Mouse (Mus musculus) adrenal gland, adult 2 months (tissue): ENCODE data around the gene Fut8. TPM values are rescaled to one million over a fixed set of nuclear protein-coding genes. Genes with fewer than 3 reads are reported as not detected.

Experiments used
- DNase-seq: peaks from one replicate; pipeline ENCODE4 v3.0.0; 2021
- polyA plus RNA-seq: library from polyadenylated mRNA; depleted of rRNA; stranded (reverse); fragments of >200 nt; gene quantifications from 2 replicates; pipeline ENCODE4 v1.2.3, GENCODE M21; 2012
- total RNA-seq, 2 experiments: library from RNA; stranded (reverse); gene quantifications; 2 replicates each; pipeline ENCODE4 v1.2.3; 2021

Fut8 gene
- total and polyA plus RNA-seq, 3 experiments = 18.5 to 43.7 (median 35.9) TPM

DNA sequence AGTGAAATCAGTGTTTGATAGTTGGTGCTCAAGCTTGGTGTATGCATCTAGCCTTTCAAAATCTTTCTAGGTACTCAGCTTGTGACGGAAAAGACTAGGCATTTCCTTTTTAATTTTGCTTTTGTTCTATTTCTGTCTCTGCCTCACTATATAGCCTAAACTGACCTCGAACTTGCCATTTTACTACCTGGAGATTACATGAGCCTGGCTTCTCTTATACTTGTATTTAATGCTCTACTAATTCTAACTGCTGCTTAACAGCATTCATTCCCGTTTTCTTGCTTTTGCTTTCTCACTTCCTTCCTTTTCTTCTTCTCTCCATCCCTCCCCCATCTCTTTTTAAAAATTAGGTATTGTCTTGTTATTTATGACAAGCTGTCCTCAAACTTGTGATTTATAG, 67.6 kb downstream of the Fut8 start:
- no peak for DNase-seq

DNA sequence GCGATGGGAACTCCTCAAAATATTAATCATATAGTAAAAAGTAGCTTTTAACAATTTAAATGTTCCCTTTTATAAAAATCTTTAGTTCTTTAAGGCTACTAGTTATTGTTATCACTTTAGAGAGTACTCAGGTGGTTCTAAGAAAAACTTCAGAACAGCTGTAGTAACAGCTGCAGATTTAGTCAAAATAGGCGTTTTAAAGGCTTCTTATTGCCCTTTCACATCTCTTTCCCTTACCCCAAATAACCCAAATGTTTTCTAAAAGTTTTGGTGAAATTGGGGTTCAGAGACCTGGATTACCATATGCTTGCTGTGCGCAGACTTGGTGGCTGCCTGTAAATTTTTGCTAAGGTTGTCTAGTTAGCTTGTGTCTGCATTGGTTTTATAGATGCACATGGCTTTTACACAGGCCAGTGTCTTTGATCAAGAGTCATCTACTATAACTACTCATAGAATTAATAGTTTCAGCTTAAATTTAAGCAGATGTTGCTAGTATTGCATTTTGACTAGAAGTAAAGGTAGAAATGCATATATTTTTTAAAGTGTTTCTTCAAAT, 68.9 kb downstream of the Fut8 start:
- no peak for DNase-seq

DNA sequence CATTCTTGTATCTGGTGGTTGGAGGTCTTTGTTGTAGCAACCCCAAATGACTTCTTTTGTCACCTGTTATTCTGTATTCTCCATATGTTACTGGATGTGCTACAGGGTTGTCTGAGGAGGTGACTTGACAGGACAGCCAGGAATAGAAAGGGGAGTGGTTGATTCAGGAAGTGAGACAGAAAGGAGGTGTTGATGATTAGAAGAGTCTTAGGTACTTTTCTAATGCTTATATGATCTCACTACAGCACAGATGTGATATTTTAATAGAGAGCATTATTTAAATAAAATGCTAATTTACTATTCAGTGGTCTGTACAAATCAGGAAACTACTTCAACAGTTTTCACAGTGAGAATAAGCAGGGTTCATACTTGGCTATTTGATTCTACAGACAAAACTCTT, 71.6 kb downstream of the Fut8 start:
- DNase-seq = no peak

DNA sequence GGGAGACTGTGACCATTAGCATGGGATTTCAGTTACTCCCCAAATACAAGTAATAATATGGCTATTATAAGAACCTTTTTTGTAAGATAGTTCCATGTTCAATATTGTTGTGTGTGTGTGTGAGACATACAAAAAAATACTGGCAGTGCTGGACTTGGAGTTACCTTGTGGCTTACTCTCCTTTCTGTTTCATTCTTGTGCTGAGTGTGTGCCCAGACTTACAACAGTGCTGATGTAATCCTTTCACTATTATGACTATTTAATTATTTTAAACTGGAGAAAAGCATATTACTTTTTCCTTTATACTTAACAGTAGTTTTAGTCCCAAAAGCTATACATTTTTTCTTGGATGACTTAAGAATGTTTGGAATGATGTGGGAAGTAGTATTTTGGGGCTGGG, 75.6 kb downstream of the Fut8 start:
- no peak for DNase-seq

DNA sequence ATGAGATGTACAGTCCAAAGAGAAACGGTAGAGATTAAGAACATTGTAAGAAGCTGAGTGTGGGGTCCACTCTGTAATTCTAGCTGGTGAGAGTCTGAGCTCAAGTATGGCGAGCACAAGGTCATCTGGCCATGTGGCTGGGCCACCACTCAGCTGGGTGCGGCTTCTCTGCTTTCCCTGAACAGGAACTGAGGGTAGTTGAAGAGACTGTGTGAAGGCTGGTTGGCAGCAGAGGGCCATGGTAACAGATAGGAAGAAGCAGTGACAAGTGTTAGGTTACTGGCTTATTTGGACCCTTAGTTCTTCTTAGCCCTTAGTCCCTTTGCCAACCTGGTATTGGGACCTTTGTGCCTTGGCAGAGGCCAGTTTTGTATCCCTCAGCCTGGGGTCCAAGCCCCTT, 86.2 kb downstream of the Fut8 start:
- DNase-seq = no peak

DNA sequence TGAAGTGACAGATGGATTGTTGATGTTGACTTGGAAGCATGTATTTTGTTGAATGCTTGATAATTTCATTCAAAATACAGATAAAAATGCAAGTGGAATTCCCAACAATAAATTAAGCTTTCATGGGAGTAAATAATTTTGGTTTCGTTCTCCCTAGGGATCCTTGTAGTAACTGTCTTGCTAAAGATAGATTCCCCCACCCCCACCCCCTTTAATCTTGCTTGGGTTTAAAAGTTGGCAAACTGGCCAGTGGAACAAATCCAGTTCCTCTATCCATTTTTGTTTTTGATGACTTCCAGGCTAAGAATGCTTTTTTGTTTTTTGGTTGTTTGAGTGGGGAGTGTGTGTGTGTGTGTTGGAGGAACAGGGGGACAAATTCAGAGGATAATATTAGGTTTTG, 108.6 kb downstream of the Fut8 start:
- no peak for DNase-seq

DNA sequence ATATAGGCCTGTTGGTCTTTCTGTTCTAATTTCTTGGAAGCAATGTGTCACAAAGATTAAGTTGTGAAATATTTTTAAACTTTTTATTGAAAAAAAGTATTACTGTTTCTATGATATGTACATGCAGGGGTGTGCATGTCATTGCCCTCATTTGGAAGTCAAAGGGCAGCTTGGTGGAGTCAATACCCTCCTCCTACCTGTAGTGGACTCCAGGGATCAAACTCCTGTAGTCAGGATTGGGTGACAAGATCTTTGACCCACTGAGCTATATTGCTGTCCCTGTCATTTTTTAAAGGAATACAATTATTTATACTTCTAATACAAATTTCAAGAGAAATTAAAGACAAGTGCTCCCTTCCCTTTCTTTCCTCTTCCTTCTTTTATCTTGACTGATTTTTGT, 111.6 kb downstream of the Fut8 start:
- no peak for DNase-seq

DNA sequence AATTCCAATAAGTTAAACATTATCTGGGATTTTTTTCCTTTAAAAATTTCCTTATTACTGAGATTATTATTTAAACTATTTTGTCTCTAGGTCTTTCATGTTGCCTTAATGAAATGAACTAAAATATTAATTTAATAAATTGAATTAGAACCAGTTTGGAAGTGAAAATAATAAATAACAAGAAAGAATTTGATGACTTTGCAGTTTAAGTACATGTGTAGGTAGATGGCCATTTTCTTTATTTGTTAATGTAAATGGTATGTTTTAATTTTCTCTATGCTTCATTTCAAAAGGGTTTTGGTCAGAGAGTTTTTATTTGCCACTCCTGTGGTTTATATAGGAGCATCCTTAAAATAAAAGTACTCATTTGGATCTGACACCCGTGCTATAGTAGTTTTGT, 177.8 kb downstream of the Fut8 start:
- no peak for DNase-seq

DNA sequence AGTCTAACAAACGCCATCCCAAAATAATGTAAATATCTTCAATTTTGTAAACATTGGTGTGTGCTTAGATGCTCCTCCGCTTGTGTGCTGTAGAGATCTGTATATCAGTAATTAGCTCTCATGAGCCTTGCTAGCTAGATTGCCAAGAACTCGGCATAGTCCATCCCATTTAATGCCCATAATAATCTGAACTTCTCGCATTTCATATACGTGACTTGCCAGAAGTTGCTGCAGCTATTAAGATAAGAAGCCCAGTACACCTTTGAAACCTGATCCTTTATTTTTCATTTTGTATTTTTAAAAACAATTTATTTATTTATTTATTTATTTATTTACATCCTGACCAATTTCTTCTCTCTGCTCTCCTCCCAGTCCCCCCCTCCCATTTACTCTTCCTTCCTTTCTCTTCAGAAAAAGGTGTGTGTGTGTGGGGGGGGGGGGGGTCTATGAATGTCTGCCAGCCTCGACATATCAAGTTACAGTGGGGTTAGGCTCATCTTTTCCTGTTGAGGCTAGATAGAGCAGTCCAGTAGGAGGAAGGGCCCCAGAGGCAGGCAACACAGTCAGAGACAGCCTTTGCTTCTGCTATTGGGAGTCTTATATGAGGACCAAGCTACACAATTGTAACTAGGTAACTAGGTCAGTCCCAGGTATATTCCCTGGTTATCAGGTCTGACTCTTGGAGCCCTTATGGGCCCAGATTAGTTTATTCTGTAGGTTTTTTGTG, 183.9 kb downstream of the Fut8 start:
- no peak for DNase-seq

DNA sequence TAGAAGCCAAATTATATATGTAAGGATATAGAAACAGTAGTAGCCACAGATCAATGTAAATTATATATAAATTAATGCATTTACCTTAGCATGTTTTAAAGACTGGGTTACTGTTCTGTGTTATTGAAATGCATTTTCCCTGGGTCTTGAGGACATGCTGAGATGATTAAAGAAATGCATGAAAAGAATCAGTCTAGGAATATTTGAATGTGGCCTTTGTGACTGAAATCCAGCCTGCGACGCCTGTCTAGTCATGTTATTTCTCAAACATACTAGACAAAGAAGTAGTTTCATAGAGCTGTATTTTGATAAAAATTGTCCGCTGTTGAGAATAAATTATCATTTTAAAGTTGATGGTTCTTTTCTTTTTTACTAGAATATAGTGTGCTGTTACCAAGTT, 188.2 kb downstream of the Fut8 start:
- no peak for DNase-seq

DNA sequence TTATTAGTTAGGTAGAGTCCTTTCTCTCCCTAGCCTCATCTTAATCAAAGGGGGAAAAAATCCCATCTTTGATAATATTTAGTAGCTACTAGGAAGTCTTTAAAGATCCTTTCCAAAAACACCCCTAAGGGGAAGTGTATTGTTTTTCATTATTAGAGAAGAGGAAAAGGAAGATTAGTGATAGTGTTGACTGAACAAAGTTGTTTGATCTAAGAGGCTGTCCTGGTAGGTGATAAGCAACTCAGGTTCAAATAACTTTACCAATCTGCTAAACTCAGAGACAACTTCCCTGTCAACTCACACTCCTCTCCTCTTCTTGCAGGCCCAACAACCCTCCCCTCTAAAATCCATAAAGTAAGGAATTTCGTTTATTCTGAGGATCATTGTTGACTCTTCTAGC, 190.2 kb downstream of the Fut8 start:
- no peak for DNase-seq

DNA sequence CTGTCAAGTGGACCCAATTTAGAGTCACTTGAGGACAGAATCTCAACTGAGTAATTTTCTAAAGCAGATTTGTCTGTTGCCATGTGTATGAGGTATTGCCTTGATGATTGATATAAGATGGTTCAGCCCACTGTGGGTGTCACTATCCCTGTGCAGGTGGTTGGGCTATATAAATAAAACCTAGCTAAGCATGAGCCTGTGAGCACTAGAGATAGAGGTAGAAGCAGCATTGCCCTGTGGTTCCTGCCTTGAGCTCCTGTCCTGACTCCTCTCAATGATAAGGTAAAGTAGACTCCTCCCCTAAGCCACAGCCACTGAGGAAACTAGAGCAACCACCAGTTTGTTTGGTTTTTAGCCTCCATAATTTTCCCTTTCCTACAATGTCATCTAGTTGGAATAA, 191.5 kb downstream of the Fut8 start:
- DNase-seq = no peak

DNA sequence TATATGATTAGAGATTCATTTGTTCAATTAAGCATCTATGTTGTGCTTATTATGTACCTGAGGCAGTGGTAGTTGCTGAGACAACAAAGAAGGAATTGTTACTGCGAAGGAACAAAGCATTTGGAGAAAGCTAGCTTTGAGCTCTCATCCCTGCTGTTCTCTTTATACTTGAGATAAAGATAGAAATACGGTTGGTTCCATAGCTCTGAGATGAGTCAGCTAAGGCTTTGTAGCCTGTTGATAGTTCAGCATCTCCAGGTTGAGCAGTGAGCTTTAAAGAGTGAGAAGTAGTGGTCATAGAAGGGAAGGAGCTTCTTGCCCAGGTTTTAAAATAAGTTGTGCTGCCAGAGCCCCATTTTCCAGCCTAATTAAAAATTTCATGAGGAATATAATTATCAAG, 198.8 kb downstream of the Fut8 start:
- DNase-seq = no peak

DNA sequence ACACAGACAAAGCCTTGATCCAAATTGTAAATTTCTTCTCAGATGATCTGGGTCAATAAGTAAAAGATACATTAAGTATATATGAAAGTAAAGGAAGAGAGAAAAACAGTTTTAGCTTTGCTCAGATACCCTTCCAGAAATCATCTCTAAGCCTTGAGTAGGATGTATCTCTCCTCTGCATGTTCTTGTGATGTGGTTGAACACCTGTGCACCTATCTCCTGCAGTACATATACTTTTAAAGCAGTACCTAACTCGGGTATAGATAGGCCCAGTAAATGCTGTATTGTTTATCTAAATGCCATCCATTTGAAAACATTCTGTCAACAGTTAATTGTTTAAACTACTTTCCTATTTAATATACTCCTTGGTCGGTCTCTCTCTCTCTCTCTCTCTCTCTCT, 212.9 kb downstream of the Fut8 start:
- no peak for DNase-seq

DNA sequence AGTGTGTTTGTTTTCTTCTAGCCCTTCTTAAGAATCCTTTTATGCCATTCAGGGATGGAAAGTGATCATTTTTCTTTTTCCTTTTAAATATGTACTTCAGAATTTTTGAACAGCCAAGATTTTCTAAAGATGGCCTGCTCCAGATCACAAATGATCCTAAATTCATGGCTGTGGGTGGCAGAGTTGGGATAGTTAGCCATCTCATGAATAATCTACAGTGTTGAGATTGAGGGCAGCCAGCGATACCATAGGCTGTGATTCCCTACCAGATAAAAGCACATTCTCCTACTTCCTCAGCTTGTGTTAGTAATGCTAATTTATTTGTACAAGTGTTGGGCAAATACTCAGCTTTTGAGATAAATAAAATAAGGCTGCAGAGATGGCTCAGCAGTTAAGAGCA, 228.3 kb downstream of the Fut8 start:
- no peak for DNase-seq

DNA sequence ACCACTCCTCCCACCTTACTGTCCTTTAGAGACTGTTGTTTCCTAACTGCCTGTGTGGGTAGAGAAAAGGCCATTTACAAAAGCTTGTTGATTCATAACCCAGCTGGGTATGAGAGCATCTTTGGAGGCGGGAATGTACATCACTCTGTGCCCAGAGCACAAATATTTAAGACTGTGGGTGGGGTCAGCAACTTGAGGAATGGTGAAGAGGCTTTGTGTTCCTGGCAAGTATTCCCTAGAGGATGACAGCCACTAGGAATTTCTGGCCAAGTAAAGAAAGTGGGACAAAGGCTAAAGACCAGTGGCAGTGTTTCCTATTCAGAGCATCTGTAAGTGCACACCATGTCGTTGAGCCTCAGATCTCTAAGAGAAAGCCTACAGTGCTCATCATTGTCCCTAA, 242.0 kb downstream of the Fut8 start:
- no peak for DNase-seq

DNA sequence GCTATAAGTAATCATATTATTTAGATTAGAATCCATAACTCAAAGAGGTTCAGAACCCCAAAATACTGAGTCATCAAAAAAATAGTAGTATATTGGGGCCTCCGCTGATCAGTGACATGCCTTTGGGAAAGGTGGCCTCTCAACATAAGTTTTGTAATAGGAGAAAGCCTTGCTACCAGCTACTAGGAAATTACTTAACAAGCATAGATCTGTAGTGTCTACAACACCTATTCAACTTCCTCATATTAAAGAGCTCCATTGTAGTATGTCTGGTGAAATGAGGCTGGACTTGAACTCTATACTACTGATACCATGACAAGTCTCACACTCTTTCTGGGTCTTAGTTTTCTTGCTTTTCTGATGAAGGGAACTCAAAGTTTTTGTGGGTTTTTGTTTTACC, 243.2 kb downstream of the Fut8 start:
- DNase-seq = no peak

DNA sequence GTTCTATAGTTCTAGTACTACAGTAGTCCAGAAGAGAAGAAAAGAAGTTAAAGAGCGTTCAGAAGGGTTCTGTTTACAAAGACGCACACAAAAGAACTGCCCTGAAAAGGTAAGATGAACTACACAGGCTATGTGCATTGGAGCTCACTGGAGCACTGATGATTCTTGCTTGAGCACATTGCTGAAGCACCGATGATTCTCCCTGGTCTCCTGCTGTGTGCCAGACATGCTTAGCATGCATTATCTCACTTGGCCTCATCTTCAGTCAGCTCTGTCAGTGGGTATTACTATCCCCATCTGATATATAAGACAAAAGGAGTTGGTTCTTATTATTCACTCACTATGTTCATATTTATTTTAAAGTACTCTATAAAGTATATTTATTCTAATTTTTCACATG, 243.9 kb downstream of the Fut8 start:
- DNase-seq = no peak

DNA sequence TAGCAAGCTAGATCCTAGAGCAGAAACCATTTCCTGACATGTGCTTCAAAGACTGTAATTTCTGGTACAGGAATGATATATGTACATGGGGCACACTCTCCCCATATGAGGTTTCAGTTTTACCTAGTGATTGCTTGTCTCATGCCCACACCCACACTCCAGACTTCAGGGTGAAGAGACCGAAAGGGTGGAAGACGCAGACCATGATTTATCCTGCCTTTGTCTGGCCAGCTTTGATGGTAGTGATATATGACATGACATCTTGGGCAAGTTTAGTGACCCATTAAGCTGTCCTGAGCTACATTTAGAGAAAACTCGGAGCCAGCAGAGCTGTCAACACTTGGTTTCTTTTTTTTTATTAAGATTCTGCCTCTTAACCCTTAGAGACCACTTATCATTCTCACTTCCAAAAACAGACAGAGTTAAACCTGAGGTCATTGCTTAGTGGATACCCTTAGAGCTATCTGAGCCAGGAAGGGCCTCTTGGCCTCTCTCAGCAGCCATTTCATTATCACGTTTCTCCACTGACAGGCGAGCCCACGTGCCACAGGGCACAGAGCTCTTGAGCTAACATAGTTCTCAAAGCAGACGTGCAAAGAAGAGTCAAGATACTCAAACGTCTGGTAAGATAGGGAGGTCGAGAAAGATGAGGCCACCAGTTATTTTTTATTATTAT, 245.4 kb downstream of the Fut8 start:
- DNase-seq = no peak

DNA sequence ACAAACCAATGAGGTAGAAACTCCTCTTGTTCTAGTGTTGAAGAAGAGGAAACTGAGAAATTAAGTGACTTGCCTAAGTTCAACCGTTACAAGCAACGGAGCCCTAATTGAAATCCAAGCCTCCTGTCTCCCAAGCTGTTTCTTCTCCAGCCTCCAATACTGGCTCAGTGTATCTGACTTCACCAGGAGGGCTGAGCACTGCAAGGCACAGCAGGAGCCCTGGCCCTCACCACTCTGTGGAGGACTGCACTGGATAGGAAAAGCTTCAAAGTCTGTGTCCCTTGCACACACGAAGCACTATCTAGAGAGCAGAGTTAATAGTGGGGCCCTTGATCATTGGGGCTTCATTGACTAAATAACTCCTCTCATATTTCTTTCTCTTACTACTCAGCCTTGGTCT, 246.8 kb downstream of the Fut8 start:
- DNase-seq = no peak

DNA sequence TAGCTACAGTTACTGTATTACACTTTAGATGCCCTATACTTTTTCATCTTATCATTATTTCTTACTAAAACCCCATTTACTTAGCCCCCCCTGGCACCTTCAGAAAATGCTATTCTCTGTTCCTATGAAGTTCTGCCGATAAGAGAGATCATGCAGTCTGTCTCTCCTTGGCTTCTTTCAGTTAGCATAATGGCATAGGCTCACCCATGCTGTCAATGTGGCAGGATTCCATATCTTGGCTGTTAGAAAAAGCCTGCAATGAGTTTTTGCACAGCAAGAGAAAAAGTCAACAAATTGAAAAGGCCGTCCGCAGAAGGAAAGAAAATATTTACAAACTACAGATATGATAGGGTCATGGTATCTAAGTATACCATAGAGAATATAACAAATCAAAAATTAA, 253.6 kb downstream of the Fut8 start:
- no peak for DNase-seq

DNA sequence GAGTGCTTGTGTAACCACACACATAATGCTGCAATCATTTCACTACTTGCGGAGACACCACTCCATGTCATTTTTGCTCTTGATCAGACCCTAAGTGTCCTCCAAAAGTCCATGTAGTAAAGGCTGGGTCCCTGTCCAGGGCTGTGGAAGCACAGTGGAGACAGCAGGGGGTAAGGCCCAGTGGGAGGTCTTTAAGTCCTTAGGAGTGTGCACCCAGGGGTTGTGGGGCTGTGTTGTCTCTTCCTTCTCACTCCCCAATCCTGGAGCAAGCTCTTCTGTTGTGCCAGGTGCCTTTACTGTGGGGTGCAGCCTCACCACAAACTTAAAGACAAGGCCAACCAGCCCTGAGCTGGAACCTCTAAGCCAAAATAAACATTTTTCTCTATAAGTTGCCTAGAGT, 257.9 kb downstream of the Fut8 start:
- no peak for DNase-seq

DNA sequence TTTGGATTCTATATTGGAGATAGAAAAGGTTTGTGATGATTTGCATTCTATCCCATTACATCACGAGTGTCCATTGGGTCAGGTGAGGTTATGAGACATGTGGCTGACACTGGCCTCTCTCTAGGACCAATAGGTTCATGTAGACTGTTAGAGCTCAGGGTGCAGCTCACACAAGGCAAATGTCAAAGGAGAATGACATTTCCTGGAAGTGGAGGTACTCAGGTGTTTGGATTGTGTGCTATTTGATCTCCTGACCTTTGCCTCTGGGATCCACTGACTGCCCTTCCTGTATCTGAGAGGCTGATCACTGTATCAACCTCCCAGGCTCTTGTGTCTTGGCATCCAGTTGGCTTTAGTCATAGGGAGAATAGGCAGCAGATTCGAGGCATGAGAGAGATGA, 260.2 kb downstream of the Fut8 start:
- no peak for DNase-seq
